Mouse (Mus musculus) ES-Bruce4 (cell line): ENCODE measurements around the gene Cxcl3. TPM values are rescaled to one million over a fixed set of nuclear protein-coding genes. Genes with fewer than 3 reads are reported as not detected.

Source experiments
- H3K27ac ChIP-seq: 2 replicates; pipeline ENCODE4 v1.5.1; 2012; ENCODE audit warnings: low read length, inconsistent platforms; ENCODE audit not compliant: insufficient read depth
- H3K27me3 ChIP-seq: 2 replicates; pipeline ENCODE4 v1.6.1; 2012; ENCODE audit warnings: mild to moderate bottlenecking, low read length, inconsistent platforms; ENCODE audit not compliant: control insufficient read depth, poor library complexity, insufficient read depth, severe bottlenecking
- H3K36me3 ChIP-seq: 2 replicates; pipeline ENCODE4 v1.6.1; 2012; ENCODE audit warnings: inconsistent platforms, mild to moderate bottlenecking, low read length, moderate library complexity; ENCODE audit not compliant: control insufficient read depth, poor library complexity, insufficient read depth, severe bottlenecking
- H3K4me1 ChIP-seq: one replicate; pipeline ENCODE4 v1.8.1; 2011; ENCODE audit warnings: low read length; ENCODE audit not compliant: control insufficient read depth, insufficient read depth
- H3K4me3 ChIP-seq: 2 replicates; pipeline ENCODE4 v1.5.1; 2011; ENCODE audit warnings: low read depth, mild to moderate bottlenecking, low read length
- H3K9ac ChIP-seq: 2 replicates; pipeline ENCODE4 v1.6.1; 2012; ENCODE audit warnings: low read depth, mild to moderate bottlenecking, inconsistent platforms; ENCODE audit not compliant: poor library complexity, severe bottlenecking
- H3K9me3 ChIP-seq: replicated peaks from 2 replicates; pipeline ENCODE4 v1.6.1; 2012; ENCODE audit warnings: mild to moderate bottlenecking, low read length, inconsistent platforms; ENCODE audit not compliant: control insufficient read depth, poor library complexity, insufficient read depth, severe bottlenecking
- CTCF ChIP-seq: IDR thresholded peaks from one replicate; pipeline ENCODE4 v1.8.1; 2011; ENCODE audit warnings: low read depth, low read length
- EP300 ChIP-seq: IDR thresholded peaks from 2 replicates; pipeline ENCODE4 v1.6.1; 2011; ENCODE audit warnings: low read depth, low read length; ENCODE audit not compliant: insufficient read depth
- POLR2A ChIP-seq: IDR thresholded peaks from one replicate; pipeline ENCODE4 v1.8.1; 2011; ENCODE audit warnings: low read length; ENCODE audit not compliant: insufficient read depth
- polyA plus RNA-seq: library from polyadenylated mRNA; stranded (reverse); fragments of >200 nt; gene quantifications from 2 replicates; pipeline ENCODE4 v1.2.4, GENCODE M21; 2011; ENCODE audit warnings: low read depth; ENCODE audit not compliant: missing spikeins, insufficient read depth, insufficient read length

Cxcl3 gene
- polyA plus RNA-seq, 1 experiment, result not detected

DNA sequence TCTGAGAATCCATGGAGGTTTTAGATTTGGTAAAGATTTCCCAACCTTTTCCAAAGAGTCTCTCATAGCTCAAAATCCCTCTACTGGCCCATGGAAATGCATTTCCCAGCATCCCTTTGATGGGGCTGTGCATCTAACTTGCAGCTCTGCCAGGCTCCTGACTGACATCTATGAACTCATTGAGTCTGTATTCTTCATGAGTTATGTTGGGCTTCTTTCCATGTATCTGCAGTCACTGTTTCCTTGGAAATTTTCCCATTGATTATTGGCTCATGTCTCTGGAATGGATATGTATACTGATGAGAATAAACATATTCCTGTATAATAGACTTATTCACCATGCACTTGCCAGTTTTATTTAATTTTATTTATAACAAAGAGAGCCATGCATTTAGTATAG, 20.1 kb downstream of the Cxcl3 start:
- TF ChIP-seq POLR2A (no peak), CTCF (no peak), EP300 (no peak)
- H3K9ac ChIP-seq, result no peak overlapping the region
- 0 out of 2 replicates have a peak, but pooled peaks cover 3% of the 10 kb centered on the region for H3K9me3 ChIP-seq

DNA sequence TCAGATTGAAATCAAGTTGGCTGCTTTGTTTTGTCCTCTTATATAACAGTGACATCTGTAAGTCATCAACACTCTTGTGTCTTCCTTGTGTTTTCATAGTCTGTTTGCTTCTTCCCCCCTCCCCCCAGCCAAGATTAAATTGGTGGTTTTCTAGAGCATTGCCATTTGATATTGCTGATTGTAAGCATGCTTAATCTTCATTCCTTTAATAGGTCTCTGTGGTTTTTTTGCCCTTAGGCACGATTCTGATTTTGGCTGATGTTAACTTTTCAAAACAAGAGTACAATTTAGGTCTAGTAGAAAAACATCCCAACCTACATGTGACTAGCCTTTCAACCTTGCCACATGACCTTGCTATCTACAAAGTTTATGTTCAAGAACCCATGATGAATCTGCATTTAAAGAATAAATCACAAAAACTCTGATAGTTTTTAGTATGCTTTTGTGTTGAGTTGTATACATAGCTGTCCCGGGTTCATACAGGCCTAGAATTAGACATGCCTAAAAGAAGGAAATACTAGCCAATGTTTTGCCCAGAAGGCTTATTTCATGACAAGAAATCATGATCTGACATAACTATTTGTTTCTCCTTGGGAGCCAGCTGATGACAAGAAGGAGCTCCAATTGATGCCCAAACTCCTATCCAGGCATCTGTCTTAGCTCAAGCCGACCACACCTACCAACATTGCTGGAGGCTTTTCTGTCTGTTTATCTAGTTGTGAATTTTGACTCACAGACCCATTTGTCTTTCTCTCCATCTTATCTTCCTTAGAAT, 21.5 kb downstream of the Cxcl3 start:
- no peak for TF ChIP-seq POLR2A
- TF ChIP-seq CTCF, result no peak
- TF ChIP-seq EP300, result no peak
- Histone ChIP-seq H3K9ac (no peak overlapping the region), H3K27ac (no peak overlapping the region), H3K4me1 (no peaks in the 10 kb centered on the region), H3K4me3 (no peak overlapping the region), H3K9me3 (0 out of 2 replicates have a peak, but pooled peaks cover 3% of the 10 kb centered on the region), H3K27me3 (no peaks in the 10 kb centered on the region), H3K36me3 (no peaks in the 10 kb centered on the region)

More for the DNA sequence above, 20.1 kb downstream of the Cxcl3 start:
- no peaks in the 10 kb centered on the region for H3K4me1 ChIP-seq
- H3K27ac ChIP-seq, result no peak overlapping the region
- no peaks in the 10 kb centered on the region for H3K27me3 ChIP-seq
- H3K4me3 ChIP-seq, result no peak overlapping the region
- no peaks in the 10 kb centered on the region for H3K36me3 ChIP-seq

DNA sequence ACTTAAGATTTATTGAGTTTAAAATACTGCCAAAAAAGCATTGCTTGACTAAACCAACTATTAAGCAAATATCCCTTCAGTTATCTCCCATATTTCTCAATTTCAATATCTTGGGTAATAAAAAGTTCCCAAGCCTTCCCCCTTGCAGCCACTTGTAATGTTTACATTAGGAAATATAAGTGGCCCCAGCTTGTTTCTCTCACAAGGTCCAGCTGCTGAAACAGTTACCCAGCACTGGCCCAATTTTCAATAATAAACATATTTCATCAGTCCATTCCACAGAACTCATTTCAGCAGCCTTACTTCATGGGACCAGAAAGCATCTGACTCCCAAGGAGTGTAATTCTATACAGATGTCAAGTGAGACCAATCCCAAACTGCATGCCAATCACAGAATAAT, 33.9 kb downstream of the Cxcl3 start:
- Histone ChIP-seq H3K27ac (no peak overlapping the region), H3K36me3 (no peaks in the 10 kb centered on the region), H3K4me1 (no peaks in the 10 kb centered on the region), H3K9ac (no peak overlapping the region), H3K4me3 (no peak overlapping the region), H3K27me3 (no peaks in the 10 kb centered on the region; the same call in 1 of the 2 replicates), H3K9me3 (peaks cover 3% of the 10 kb centered on the region; the same call in 1 of the 2 replicates)
- TF ChIP-seq CTCF (no peak), POLR2A (no peak), EP300 (no peak)

DNA sequence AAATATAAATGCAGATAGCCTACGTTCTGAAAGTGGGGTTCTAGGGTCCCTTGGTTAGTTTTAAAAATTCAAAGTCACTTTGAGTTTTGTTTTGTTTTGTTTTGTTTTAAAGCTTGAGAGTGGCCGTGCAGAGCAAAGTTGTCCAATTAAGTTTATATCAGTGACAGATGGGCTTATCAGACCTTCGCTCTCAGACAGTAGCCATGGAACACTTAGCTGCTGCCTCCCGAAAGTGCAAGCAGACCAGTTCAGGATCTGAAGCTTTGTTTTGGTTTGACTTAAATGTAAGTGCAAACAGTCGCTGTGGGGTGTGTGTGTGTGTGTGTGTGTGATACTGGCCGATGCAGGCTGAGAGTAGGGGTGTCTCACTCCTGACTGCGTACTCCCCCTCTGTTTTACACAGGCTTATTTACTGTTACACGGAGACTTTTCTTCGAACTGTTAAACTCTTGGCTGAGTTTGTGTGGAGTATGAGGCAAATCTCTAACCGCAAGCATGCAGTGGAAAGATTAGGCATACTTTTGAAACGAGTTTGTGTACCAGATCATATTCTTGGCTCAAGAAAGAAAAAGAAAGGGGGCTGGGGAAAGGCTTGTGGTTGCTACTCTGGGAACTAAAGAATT, 46.4 kb downstream of the Cxcl3 start:
- H3K27me3 ChIP-seq, result no peaks in the 10 kb centered on the region
- no peak overlapping the region for H3K27ac ChIP-seq
- H3K9ac ChIP-seq, result no peak overlapping the region
- no peak for TF ChIP-seq CTCF
- no peak for TF ChIP-seq EP300
- H3K36me3 ChIP-seq, result no peaks in the 10 kb centered on the region
- no peaks in the 10 kb centered on the region for H3K9me3 ChIP-seq
- no peaks in the 10 kb centered on the region for H3K4me1 ChIP-seq
- H3K4me3 ChIP-seq, result no peak overlapping the region

DNA sequence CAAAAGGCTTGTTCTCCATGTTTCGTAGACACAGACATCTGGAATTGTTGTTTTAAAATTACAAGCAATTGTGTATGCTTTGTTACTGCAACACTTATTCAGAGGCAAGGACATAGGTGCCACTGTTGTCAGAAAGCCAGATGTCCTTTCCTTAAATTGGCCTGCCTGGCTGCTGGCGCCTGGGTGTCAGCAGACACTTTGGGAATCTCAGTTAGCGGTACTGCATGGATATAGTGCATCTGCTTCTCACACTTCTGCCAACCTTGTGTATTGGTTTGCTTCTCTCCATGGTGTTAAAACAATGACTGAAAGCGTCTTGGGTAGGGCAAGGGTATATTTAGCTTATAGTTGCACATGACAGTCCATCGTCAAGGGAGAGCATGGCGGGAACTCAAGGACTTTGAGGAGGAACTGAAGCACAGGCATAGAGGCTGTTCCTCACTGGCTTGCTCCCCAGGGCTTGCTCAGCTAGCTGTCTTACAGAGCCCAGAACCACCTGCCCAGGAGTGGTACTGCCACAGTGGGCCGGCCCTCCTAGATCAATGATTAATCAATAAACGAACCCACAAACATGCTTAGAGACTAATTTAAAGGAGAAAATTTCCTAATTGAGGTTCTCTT, 47.0 kb downstream of the Cxcl3 start:
- no peak overlapping the region for H3K9ac ChIP-seq
- H3K9me3 ChIP-seq, result no peaks in the 10 kb centered on the region
- H3K4me1 ChIP-seq, result no peaks in the 10 kb centered on the region
- no peaks in the 10 kb centered on the region for H3K27me3 ChIP-seq
- no peaks in the 10 kb centered on the region for H3K36me3 ChIP-seq
- no peak for TF ChIP-seq POLR2A
- TF ChIP-seq CTCF, result no peak
- TF ChIP-seq EP300, result no peak
- no peak overlapping the region for H3K27ac ChIP-seq
- H3K4me3 ChIP-seq, result no peak overlapping the region

DNA sequence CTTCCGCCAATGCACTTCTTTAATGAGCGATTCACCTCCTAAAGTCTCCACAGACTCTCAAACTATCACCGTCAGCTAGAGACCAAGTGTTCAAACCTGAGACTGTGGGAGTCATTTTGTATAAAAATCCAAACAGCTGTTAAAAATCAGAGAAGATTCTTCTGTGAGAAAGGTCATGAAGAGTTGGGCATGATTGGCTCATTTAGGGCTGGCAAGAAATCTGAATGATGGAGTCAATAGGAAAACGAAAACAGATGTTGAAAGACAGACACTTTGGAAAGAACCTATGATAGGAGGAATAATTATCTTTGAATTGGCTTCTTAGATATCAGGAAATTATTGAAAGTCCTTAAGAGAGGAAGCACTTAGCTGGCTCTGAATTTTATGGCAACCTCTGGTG, 48.5 kb downstream of the Cxcl3 start:
- Histone ChIP-seq H3K9ac (no peak overlapping the region), H3K36me3 (no peaks in the 10 kb centered on the region), H3K4me3 (no peak overlapping the region), H3K27ac (no peak overlapping the region), H3K4me1 (no peaks in the 10 kb centered on the region), H3K27me3 (no peaks in the 10 kb centered on the region), H3K9me3 (no peaks in the 10 kb centered on the region)
- TF ChIP-seq POLR2A (no peak), CTCF (no peak), EP300 (no peak)
